Mouse (Mus musculus): ENCODE data around the gene Fastk.

DNA sequence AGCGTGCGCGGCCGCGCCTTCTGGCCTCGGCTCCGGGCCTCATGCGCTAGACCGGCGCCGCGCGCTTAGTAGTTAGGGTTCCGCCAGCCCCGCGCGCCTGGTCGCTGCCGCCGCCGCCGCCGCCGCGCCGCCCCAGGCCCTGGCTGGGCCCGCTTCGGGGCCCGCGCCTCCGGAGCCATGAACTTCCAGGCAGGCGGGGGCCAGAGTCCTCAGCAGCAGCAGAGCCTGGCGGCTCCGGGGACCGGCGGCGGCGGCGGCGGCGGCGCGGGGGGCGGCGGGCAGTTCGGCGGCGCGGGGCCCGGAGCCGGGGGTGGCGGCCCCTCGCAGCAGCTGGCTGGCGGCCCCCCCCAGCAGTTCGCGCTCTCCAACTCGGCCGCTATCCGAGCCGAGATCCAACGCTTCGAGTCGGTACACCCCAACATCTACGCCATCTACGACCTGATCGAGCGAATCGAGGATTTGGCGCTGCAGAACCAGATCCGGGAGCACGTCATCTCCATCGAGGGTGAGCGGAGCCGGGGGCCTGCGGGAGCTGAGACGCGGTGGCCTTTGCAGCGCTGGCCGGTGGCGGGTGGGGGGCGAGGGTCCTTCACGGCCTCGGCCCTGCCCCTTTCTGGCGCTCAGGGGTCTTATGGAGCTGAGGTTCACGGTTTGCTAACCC, 7.1 kb upstream of the Fastk start, which contains the start of gene Agap3:
- TF ChIP-seq TAL1 (conservative IDR thresholded peaks at IDR 0.05; ENCODE audit: low read depth, low read length) (no peak), CTCF (IDR thresholded peaks at IDR 0.05; ENCODE audit: low read depth, low read length) (no peak), GATA1 (IDR thresholded peaks at IDR 0.05; ENCODE audit: borderline replicate concordance, low read length) (no peak)

Measured in G1E (cell line).